Mouse (Mus musculus) stomach, postnatal 0 days (tissue): ENCODE results near the gene Nars2. TPM values are rescaled to one million over a fixed set of nuclear protein-coding genes. Genes with fewer than 3 reads are reported as not detected.

ENCODE experiments used
- ATAC-seq: fragments of 200-750 bp; cut with Nextera tagmentation; 2 replicates; pipeline ENCODE4 v1.8.0; 2017; ENCODE audit not compliant: low FRiP score, low TSS enrichment
- DNase-seq: peaks from one replicate; pipeline ENCODE4 v3.0.0-alpha.2; 2016; ENCODE audit warnings: low spot score
- H3K27ac ChIP-seq: fragments of 300-500 bp; sonication (generic); replicated peaks from 2 replicates; pipeline ENCODE4 v1.5.1; 2014; ENCODE audit warnings: mild to moderate bottlenecking, control low read depth
- H3K27me3 ChIP-seq: fragments of 300-500 bp; sonication (generic); 2 replicates; pipeline ENCODE4 v1.6.1; 2014; ENCODE audit warnings: low read length; ENCODE audit not compliant: control insufficient read depth, insufficient read depth
- H3K36me3 ChIP-seq: fragments of 300-500 bp; sonication (generic); 2 replicates; pipeline ENCODE4 v1.6.1; 2014; ENCODE audit warnings: low read length, mixed read lengths; ENCODE audit not compliant: control insufficient read depth, insufficient read depth
- H3K4me1 ChIP-seq: fragments of 300-500 bp; sonication (generic); replicated peaks from 2 replicates; pipeline ENCODE4 v1.6.1; 2014; ENCODE audit warnings: antibody characterized with exemption; ENCODE audit not compliant: control insufficient read depth, insufficient read depth
- H3K4me2 ChIP-seq: fragments of 300-500 bp; sonication (generic); replicated peaks from 2 replicates; pipeline ENCODE4 v1.6.1; 2014; ENCODE audit warnings: low read depth, mild to moderate bottlenecking, control low read depth, moderate library complexity
- H3K4me3 ChIP-seq: fragments of 300-500 bp; sonication (generic); 2 replicates; pipeline ENCODE4 v1.5.1; 2014; ENCODE audit warnings: low read depth, low read length, control low read depth
- H3K9ac ChIP-seq: fragments of 300-500 bp; sonication (generic); 2 replicates; pipeline ENCODE4 v1.6.1; 2014; ENCODE audit warnings: mild to moderate bottlenecking, low read length, control low read depth, mixed read lengths
- H3K9me3 ChIP-seq: fragments of 300-500 bp; sonication (generic); 2 replicates; pipeline ENCODE4 v1.6.1; 2016; ENCODE audit warnings: low read length; ENCODE audit not compliant: control insufficient read depth
- CTCF ChIP-seq: IDR thresholded peaks from 2 replicates; pipeline ENCODE4 v1.5.1; 2016; ENCODE audit warnings: antibody characterized with exemption, low read depth, mild to moderate bottlenecking, moderate library complexity
- EP300 ChIP-seq: optimal IDR thresholded peaks from 2 replicates; pipeline ENCODE3; 2016; ENCODE audit warnings: antibody characterized with exemption
- WGBS: fragments of 180-500 bp; shearing (Covaris S2); extraction: QIAGEN DNeasy Blood & Tissue Kit; methylation state at CpG from one replicate; pipeline ENCODE4 v1.1.7; 2014; 5-methylcytosine and 5-hydroxymethylcytosine counted together
- polyA plus RNA-seq: library from polyadenylated mRNA; unstranded; fragments of >200 nt; fragmentation: Nextera tagmentation; extraction: Ambion mirVana; gene quantifications from 2 replicates; pipeline ENCODE4 v1.2.1, GENCODE M21; 2015

Nars2 gene
- polyA plus RNA-seq, 1 experiment from 2014 or later: 14.5 TPM

GRCm38 (mm10) chr7:97029151-97029550, 77.8 kb downstream of the Nars2 start:
- Histone ChIP-seq H3K27me3 (no peaks in the 10 kb centered on the region), H3K9me3 (no peaks in the 10 kb centered on the region), H3K9ac (no peak overlapping the region), H3K27ac (no peak overlapping the region), H3K4me3 (no peak overlapping the region), H3K36me3 (no peaks in the 10 kb centered on the region), H3K4me1 (no peaks in the 10 kb centered on the region), H3K4me2 (no peak overlapping the region)
- no peak for DNase-seq
- WGBS: 91% methylated on average over 10 of the region's 10 CpGs
- ATAC-seq: no peak
- no peak for TF ChIP-seq CTCF
- no peak for TF ChIP-seq EP300

DNA sequence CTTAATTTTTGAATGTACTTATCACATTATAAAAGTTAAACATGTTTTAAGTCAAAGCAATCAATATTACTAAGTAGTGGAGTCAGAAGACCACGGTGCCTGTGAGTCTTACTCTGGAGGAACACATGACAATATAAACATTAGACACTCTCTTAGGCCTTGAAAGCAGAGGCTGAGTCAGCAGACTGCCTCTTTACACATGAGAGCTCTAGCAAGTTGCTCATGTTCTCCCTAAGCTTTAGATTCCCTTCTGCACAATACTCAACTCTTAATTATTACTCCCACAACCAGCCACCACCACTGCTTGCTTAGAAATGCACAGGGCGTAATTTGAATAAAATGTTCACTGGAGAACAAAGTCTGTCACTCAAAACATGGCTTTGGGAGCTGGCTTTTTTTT, 81.1 kb downstream of the Nars2 start:
- WGBS: 59% methylated on average over 2 of the region's 2 CpGs
- DNase-seq: no peak
- H3K36me3 ChIP-seq: no peaks in the 10 kb centered on the region
- TF ChIP-seq CTCF (no peak), EP300 (no peak)
- no peak for ATAC-seq
- no peak overlapping the region for H3K9ac ChIP-seq
- no peaks in the 10 kb centered on the region for H3K27me3 ChIP-seq
- H3K27ac ChIP-seq: no peak overlapping the region
- no peak overlapping the region for H3K4me2 ChIP-seq
- H3K4me3 ChIP-seq: no peak overlapping the region
- no peaks in the 10 kb centered on the region for H3K4me1 ChIP-seq
- H3K9me3 ChIP-seq: no peaks in the 10 kb centered on the region

- no peak overlapping the region for H3K4me2 ChIP-seq
- DNase-seq: no peak
- H3K4me1 ChIP-seq: no peaks in the 10 kb centered on the region
- H3K9me3 ChIP-seq: no peaks in the 10 kb centered on the region
- ATAC-seq: no peak
- H3K36me3 ChIP-seq: 0 out of 2 replicates have a peak, but pooled peaks cover 2% of the 10 kb centered on the region
- WGBS: 44% methylated on average over 4 of the region's 4 CpGs
- no peaks in the 10 kb centered on the region for H3K27me3 ChIP-seq
- no peak overlapping the region for H3K9ac ChIP-seq
- H3K27ac ChIP-seq: no peak overlapping the region
- TF ChIP-seq EP300: no peak
- no peak for TF ChIP-seq CTCF
- no peak overlapping the region for H3K4me3 ChIP-seq
Observed at GRCm38 (mm10) chr7:97039641-97040040, 88.3 kb downstream of the Nars2 start.

GRCm38 (mm10) chr7:97041868-97042449, 90.7 kb downstream of the Nars2 start:
- Histone ChIP-seq H3K4me3 (no peak overlapping the region), H3K4me2 (no peak overlapping the region), H3K27ac (no peak overlapping the region), H3K9ac (no peak overlapping the region), H3K27me3 (no peaks in the 10 kb centered on the region), H3K4me1 (no peaks in the 10 kb centered on the region), H3K36me3 (0 out of 2 replicates have a peak, but pooled peaks cover 2% of the 10 kb centered on the region), H3K9me3 (no peaks in the 10 kb centered on the region)
- ATAC-seq (no peak), DNase-seq (no peak)
- no peak for TF ChIP-seq CTCF
- 87% methylated on average over 6 of the region's 6 CpGs for WGBS

DNA sequence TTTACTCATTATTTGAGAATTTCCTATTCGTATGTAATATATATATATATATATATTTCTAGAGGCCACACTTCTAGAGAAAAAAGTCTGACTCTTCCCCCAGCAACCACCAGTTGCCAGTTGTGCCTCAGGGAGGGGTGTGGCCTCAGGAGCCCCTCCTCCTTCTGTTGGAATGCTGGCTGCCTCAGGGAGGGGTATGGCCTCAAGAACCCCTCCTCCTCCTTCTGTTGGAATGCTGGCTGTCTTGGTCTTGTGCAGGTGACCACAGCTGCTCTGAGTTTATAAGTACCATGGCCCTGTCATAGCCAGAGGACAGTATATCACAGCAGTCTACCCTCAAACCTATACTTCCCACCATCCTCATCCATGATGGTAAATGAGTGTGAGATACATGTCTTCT, 91.7 kb downstream of the Nars2 start:
- 75% methylated on average over 1 of the region's 1 CpGs for WGBS
- ATAC-seq: no peak
- Histone ChIP-seq H3K9me3 (no peaks in the 10 kb centered on the region), H3K4me1 (no peaks in the 10 kb centered on the region), H3K4me2 (no peak overlapping the region), H3K9ac (no peak overlapping the region), H3K27me3 (no peaks in the 10 kb centered on the region), H3K4me3 (no peak overlapping the region), H3K36me3 (0 out of 2 replicates have a peak, but pooled peaks cover 2% of the 10 kb centered on the region), H3K27ac (no peak overlapping the region)
- TF ChIP-seq CTCF: no peak
- no peak for TF ChIP-seq EP300
- no peak for DNase-seq

DNA sequence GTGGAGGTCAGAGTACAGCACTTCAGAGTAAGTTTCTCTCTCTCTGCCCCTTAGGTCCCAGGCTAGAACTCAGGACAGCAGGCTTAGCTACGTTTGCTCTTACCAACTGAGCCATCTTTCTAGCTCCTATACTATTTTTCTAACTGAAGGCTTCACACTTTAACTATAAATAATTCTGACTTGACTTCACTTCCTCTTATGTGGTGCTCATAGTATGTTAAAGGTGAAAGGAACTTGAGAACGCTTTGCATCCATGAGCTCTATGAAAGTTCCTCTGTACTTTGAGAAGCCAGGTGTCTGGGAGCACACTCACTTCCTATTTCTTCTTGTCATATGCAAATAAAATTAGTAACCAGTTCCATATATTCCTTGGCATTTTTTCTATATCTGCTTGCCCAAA, 109.7 kb downstream of the Nars2 start:
- 92% methylated on average over 2 of the region's 2 CpGs for WGBS
- no peak overlapping the region for H3K27ac ChIP-seq
- no peaks in the 10 kb centered on the region for H3K36me3 ChIP-seq
- H3K27me3 ChIP-seq: no peaks in the 10 kb centered on the region
- ATAC-seq (no peak), DNase-seq (no peak)
- TF ChIP-seq CTCF (no peak), EP300 (no peak)
- no peak overlapping the region for H3K4me3 ChIP-seq
- no peak overlapping the region for H3K4me2 ChIP-seq
- H3K4me1 ChIP-seq: no peaks in the 10 kb centered on the region
- no peaks in the 10 kb centered on the region for H3K9me3 ChIP-seq
- H3K9ac ChIP-seq: no peak overlapping the region
